Mouse (Mus musculus): ENCODE results near the gene Scn5a. TPM values are rescaled to one million over a fixed set of nuclear protein-coding genes. Genes with fewer than 3 reads are reported as not detected.
A peak's percentile ranks its signal among the peaks of the same experiment; 100 is the strongest.

Scn5a gene
- total RNA-seq, 1 experiment = 0.76 TPM

DNA sequence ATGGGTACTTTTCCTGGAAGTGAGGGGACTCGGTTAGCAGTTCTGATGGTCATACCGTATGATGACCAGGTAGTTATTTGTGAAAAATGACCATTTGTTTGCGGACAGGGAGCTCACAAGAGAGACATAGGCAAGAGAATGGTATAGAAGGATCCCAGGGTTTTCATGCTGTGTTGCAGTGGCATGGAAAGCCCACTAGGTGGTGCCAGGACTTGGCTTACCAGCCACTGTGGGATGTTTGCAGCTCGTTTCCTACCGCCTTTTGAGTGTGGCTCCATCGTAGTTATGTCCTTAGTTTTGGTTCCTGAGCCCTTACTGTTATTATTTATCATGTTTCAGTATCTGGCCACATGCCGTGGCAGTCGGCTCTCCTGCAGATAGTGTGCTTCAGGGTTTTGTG lies 118.4 kb downstream of the Scn5a start:
- in situ Hi-C loops (cut with MboI; ENCODE audit: low sequenced_read_pairs in 2 of 2, unreplicated experiment in 2 of 2) = loop anchor here in 1 of 2 experiments (10.0 kb wide), 1 partner anchor 114 kb away; the partner anchor contains the start of gene Scn5a
- no peaks in the 10 kb centered on the region for H3K9me3 ChIP-seq (ENCODE audit: control insufficient read depth, insufficient read depth, low read depth, low read length)
- DNase-seq (ENCODE audit: low read depth, low spot score) = peak; percentile 42

GRCm38 (mm10) chr9:119457122-119457521 lies 121.7 kb downstream of the Scn5a start:
- no peak overlapping the region for H3K9ac ChIP-seq (ENCODE audit: insufficient read depth, low read depth, low read length, poor library complexity, severe bottlenecking)
- in situ Hi-C loops (cut with MboI; ENCODE audit: low sequenced_read_pairs in 2 of 2, unreplicated experiment in 2 of 2) = no loop called here
- TF ChIP-seq ZNF384 (IDR thresholded peaks at IDR 0.05; ENCODE audit: low read depth, low read length) (no peak), ZC3H11A (IDR thresholded peaks at IDR 0.05; ENCODE audit: borderline replicate concordance, low read depth, low read length) (no peak), MAFK (IDR thresholded peaks at IDR 0.05; ENCODE audit: insufficient read depth, low read depth, low read length) (no peak), CHD2 (IDR thresholded peaks at IDR 0.05; ENCODE audit: low read depth, low read length) (no peak), HCFC1 (IDR thresholded peaks at IDR 0.05; ENCODE audit: borderline replicate concordance, insufficient read depth, low read length) (no peak)
- H3K4me3 ChIP-seq (ENCODE audit: insufficient read depth in 1 of 2, low read depth in 1 of 2, low read length in 2 of 2, poor library complexity in 1 of 2, severe bottlenecking in 1 of 2) = no peak overlapping the region
- no peak overlapping the region for H3K27ac ChIP-seq (ENCODE audit: insufficient read depth, low read depth, low read length, poor library complexity, severe bottlenecking)
- peaks cover 0 to 10% of the 10 kb centered on the region in 2 experiments; a peak in 3 of 4 replicates for H3K4me1 ChIP-seq (ENCODE audit: control insufficient read depth in 2 of 2, insufficient read depth in 2 of 2, low read length in 2 of 2, poor library complexity in 1 of 2)
- no peak for DNase-seq (ENCODE audit: low read depth, low spot score)
- peaks cover 16% of the 10 kb centered on the region for H3K36me3 ChIP-seq (ENCODE audit: control insufficient read depth, insufficient read depth, low read length, poor library complexity, severe bottlenecking)
- H3K9me3 ChIP-seq (ENCODE audit: control insufficient read depth, insufficient read depth, low read depth, low read length) = no peaks in the 10 kb centered on the region

More for the DNA sequence above, 118.4 kb downstream of the Scn5a start:
- TF ChIP-seq ZNF384 (IDR thresholded peaks at IDR 0.05; ENCODE audit: low read depth, low read length) (no peak), ZC3H11A (IDR thresholded peaks at IDR 0.05; ENCODE audit: borderline replicate concordance, low read depth, low read length) (peak; percentile 60; the same call in 1 of the 2 replicates)
- H3K9ac ChIP-seq (ENCODE audit: insufficient read depth, low read depth, low read length, poor library complexity, severe bottlenecking) = no peak overlapping the region
- no peak overlapping the region for H3K27ac ChIP-seq (ENCODE audit: insufficient read depth, low read depth, low read length, poor library complexity, severe bottlenecking)
- no peak overlapping the region for H3K4me3 ChIP-seq (ENCODE audit: insufficient read depth in 1 of 2, low read depth in 1 of 2, low read length in 2 of 2, poor library complexity in 1 of 2, severe bottlenecking in 1 of 2)
- H3K36me3 ChIP-seq (ENCODE audit: control insufficient read depth, insufficient read depth, low read length, poor library complexity, severe bottlenecking) = peaks cover 29% of the 10 kb centered on the region
- H3K4me1 ChIP-seq (ENCODE audit: control insufficient read depth in 2 of 2, insufficient read depth in 2 of 2, low read length in 2 of 2, poor library complexity in 1 of 2) = peaks cover 0 to 9% of the 10 kb centered on the region in 2 experiments; a peak in 3 of 4 replicates

DNA sequence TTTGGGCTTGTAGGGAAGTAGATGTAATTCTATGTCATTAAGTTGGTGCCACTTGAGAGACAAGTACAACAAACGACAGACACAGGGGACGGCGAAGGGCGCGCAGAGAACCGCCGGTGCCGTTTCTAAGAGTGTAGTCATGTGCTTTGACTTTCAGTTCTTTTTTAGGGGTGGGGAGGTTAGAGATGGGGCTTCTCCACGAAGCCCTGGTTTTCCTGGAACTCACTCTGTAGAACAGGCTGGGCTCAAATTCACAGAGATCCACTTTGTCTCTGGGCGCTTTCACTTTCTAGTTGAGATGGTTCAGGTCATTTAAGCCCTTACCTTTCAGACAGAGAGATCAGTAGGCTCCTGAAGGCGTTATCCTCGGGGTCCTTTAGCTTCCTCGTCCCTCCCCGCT lies 122.8 kb downstream of the Scn5a start:
- Histone ChIP-seq H3K27ac (ENCODE audit: insufficient read depth, low read depth, low read length, poor library complexity, severe bottlenecking) (no peak overlapping the region), H3K4me1 (ENCODE audit: control insufficient read depth in 2 of 2, insufficient read depth in 2 of 2, low read length in 2 of 2, poor library complexity in 1 of 2) (peaks cover 0 to 10% of the 10 kb centered on the region in 2 experiments; a peak in 3 of 4 replicates), H3K4me3 (ENCODE audit: insufficient read depth in 1 of 2, low read depth in 1 of 2, low read length in 2 of 2, poor library complexity in 1 of 2, severe bottlenecking in 1 of 2) (no peak overlapping the region), H3K36me3 (ENCODE audit: control insufficient read depth, insufficient read depth, low read length, poor library complexity, severe bottlenecking) (peaks cover 18% of the 10 kb centered on the region), H3K9ac (ENCODE audit: insufficient read depth, low read depth, low read length, poor library complexity, severe bottlenecking) (no peak overlapping the region), H3K9me3 (ENCODE audit: control insufficient read depth, insufficient read depth, low read depth, low read length) (no peaks in the 10 kb centered on the region)
- DNase-seq (ENCODE audit: low read depth, low spot score) = no peak
- TF ChIP-seq CHD2 (IDR thresholded peaks at IDR 0.05; ENCODE audit: low read depth, low read length) (no peak), MAFK (IDR thresholded peaks at IDR 0.05; ENCODE audit: insufficient read depth, low read depth, low read length) (no peak), HCFC1 (IDR thresholded peaks at IDR 0.05; ENCODE audit: borderline replicate concordance, insufficient read depth, low read length) (no peak), ZC3H11A (IDR thresholded peaks at IDR 0.05; ENCODE audit: borderline replicate concordance, low read depth, low read length) (no peak), ZNF384 (IDR thresholded peaks at IDR 0.05; ENCODE audit: low read depth, low read length) (no peak)
- in situ Hi-C loops (cut with MboI; ENCODE audit: low sequenced_read_pairs in 2 of 2, unreplicated experiment in 2 of 2) = no loop called here

GRCm38 (mm10) chr9:119445737-119446136 lies 133.1 kb downstream of the Scn5a start:
- Histone ChIP-seq H3K4me3 (ENCODE audit: insufficient read depth in 1 of 2, low read depth in 1 of 2, low read length in 2 of 2, poor library complexity in 1 of 2, severe bottlenecking in 1 of 2) (peak overlapping the region; percentile 89 to 94; a peak in 3 of 4 replicates), H3K27ac (ENCODE audit: insufficient read depth, low read depth, low read length, poor library complexity, severe bottlenecking) (no peak overlapping the region), H3K9me3 (ENCODE audit: control insufficient read depth, insufficient read depth, low read depth, low read length) (no peaks in the 10 kb centered on the region), H3K36me3 (ENCODE audit: control insufficient read depth, insufficient read depth, low read length, poor library complexity, severe bottlenecking) (peaks cover 22% of the 10 kb centered on the region), H3K9ac (ENCODE audit: insufficient read depth, low read depth, low read length, poor library complexity, severe bottlenecking) (no peak overlapping the region), H3K4me1 (ENCODE audit: control insufficient read depth in 2 of 2, insufficient read depth in 2 of 2, low read length in 2 of 2, poor library complexity in 1 of 2) (no peaks in the 10 kb centered on the region)
- TF ChIP-seq ZC3H11A (IDR thresholded peaks at IDR 0.05; ENCODE audit: borderline replicate concordance, low read depth, low read length) = no peak
- TF ChIP-seq HCFC1 (IDR thresholded peaks at IDR 0.05; ENCODE audit: borderline replicate concordance, insufficient read depth, low read length) = no peak
- no peak for TF ChIP-seq MAFK (IDR thresholded peaks at IDR 0.05; ENCODE audit: insufficient read depth, low read depth, low read length)
- TF ChIP-seq CHD2 (IDR thresholded peaks at IDR 0.05; ENCODE audit: low read depth, low read length) = no peak
- no peak for TF ChIP-seq ZNF384 (IDR thresholded peaks at IDR 0.05; ENCODE audit: low read depth, low read length)
- in situ Hi-C loops (cut with MboI; ENCODE audit: low sequenced_read_pairs in 2 of 2, unreplicated experiment in 2 of 2) = no loop called here
- DNase-seq (ENCODE audit: low read depth, low spot score) = no peak
